Mouse (Mus musculus) A20 (cell line): ENCODE results near the gene Maf.

ENCODE experiments used
- DNase-seq: peaks from one replicate; pipeline ENCODE4 v3.0.0-alpha.2; 2011; ENCODE audit warnings: low read depth, low spot score

The Maf gene

DNA sequence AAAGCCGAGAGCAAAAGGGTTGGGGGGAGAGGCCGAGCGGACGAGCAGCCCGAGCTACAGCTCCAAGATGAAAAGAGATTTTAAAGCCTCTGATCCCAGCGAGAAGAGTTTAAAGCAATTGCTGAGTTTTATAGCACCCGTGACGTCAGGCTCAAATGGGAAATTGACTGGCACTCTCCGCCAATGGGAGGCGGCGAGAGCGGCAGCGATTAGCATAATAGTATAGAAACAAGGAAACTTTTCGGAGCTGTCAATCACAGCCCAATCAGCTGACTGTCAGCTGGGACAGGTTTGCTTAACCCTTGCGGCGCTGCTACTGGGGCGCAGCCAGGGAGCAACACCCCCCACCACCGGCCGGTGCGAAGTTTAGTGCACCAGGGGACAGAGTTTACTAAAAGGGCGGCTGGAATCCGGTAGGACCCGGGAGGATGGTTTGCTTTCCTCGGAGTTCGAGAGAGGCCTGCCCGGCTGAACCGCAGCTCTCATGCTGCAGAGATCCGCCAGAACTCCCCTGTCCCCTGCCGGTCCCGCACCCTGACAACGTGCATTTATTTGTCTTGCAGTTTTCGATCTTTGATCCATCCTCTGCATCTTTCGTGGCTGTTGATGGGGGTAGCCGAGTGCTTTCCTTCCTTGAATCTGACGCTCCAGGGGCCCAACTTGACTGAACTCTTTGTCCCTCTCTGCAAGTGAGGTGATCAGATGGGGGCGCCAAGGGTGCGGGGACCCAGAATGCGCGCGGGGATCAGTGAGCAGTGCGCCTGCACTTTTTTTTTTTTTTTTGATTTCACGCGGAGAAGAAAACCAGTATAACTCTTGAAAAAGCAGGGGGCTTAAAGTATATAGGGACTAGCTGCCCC lies at the start of gene Maf:
Maf (minus strand) TSS at position 64 of the 860 bp plus-strand sequence.
- DNase-seq, result no peak

DNA sequence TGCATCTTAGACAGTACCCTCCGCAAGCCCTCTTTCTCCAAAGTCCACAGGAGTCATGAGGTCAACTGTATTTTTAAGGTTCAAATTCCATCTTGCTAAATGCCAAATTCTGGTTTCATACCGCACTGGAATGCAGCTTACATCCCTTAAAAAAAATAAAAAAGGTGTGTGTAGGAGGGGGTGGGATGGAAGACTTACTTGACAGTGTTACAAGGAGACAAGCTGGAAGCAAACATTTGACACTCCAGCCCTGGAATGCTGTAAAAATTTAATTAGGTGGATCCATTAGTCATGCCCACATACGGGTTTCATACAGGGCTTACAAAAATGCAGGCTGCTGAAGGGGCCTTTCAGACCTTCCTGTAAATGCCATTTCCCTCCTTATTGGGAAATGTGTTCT lies 49.4 kb upstream of the Maf start:
- no peak for DNase-seq

GRCm38 (mm10) chr8:115756027-115756426 lies 48.4 kb upstream of the Maf start:
- no peak for DNase-seq

- no peak for DNase-seq
Measured at GRCm38 (mm10) chr8:115754694-115755093, 47.1 kb upstream of the Maf start.

- no peak for DNase-seq
Measured at GRCm38 (mm10) chr8:115753801-115754200, 46.2 kb upstream of the Maf start.

GRCm38 (mm10) chr8:115747426-115747825 lies 39.8 kb upstream of the Maf start:
- DNase-seq, result no peak

GRCm38 (mm10) chr8:115745648-115746047 lies 38.1 kb upstream of the Maf start:
- no peak for DNase-seq

GRCm38 (mm10) chr8:115743441-115743840 lies 35.8 kb upstream of the Maf start:
- no peak for DNase-seq

GRCm38 (mm10) chr8:115742646-115743045 lies 35.1 kb upstream of the Maf start:
- no peak for DNase-seq

GRCm38 (mm10) chr8:115741964-115742363 lies 34.4 kb upstream of the Maf start:
- no peak for DNase-seq

DNA sequence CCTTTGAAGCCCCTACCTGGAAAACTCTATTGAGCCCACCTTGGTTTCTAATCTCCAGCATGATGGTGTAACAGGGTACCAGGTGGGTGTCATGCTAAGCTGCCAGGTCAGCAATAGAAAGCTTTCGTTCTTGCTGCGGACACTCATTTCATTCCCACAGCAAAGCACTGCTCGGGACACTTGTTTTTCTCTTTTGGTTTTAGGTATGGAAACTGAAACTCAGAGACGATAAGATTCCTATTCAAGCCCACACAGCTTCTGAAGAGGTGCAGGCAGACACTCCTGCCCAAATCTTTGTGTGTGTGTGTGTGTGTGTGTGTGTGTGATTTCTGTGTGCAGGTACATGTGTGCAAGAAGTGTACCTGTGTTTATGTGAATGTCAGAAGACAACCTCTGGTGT lies 32.2 kb upstream of the Maf start:
- no peak for DNase-seq

DNA sequence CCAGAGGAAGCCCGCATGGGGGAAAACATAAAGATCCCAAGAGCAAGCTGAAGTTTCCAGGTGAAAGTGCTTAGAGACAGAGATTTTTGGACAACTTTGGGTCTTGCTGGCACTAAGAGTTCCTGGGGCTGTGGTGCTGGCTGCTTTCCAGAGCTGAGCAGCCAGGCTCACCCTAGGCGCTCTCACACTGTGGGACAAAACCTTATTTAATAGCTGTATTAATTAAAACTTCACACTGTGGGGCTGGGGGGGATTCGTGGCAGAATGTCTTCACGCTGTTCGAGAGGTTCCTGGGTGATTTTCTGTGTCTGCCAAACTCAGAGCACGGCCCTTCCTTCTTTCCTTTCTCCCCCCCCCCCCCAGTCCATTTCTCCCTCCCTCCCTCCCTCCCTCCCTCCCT lies 24.8 kb upstream of the Maf start:
- DNase-seq, result no peak

DNA sequence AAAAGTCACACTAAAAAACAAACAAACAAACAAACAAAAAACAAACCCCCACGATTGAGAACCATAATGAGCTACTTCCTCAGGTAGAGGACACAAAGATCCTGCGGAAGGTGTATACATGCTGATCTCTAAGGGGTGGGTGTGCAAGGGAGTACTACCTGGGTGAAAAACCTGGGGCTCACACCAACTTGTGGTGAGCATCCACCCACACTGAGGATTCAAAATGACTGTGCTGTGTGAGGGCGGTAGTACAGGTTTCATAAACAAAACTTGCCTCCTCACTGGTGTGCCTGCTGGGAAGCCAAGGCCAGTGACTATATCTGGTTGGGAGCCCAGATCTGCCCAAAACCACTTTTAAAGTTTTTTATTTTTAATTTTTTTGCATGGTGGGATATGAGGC lies 19.2 kb upstream of the Maf start:
- no peak for DNase-seq

DNA sequence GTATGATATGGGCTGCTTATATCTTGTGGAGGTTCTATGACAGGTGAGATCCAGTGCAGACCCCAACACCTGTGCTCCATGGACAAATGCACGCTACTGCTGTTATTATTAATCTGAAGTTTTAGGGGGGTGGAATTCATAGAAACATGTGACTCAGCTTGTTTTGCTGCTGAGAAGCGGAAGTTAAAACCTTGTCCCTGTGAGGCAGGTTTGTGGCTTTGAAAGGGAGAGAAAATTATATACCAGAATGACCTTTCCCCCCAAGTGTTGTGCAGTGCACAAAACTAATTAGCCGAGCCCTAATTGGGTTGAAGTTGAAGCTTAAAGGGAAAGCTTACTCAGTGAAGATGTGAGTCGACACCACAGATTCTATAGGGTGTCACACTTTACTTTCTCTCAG lies 18.6 kb upstream of the Maf start:
- DNase-seq, result no peak

DNA sequence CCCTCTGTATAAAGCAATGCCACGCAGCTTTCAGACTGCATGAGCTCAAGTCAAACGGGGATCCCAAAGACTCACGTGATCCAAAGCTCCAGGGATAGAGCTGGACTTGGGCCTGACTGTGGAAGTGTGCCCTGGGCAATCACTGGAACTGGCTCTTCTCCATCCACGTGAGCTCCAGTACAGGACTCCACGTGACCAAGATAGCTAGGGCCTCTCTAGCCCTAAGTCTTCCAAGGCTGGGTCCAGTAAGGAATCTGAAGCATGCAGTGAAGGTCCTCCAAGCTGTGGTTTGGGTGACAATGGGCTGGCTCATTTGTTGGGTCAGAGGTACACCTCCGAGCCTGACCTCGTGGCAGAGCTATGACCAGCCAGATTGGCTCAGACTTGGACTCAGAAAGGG lies 11.5 kb upstream of the Maf start:
- DNase-seq, result no peak

- no peak for DNase-seq
Measured at GRCm38 (mm10) chr8:115718621-115719020, 11.0 kb upstream of the Maf start.

DNA sequence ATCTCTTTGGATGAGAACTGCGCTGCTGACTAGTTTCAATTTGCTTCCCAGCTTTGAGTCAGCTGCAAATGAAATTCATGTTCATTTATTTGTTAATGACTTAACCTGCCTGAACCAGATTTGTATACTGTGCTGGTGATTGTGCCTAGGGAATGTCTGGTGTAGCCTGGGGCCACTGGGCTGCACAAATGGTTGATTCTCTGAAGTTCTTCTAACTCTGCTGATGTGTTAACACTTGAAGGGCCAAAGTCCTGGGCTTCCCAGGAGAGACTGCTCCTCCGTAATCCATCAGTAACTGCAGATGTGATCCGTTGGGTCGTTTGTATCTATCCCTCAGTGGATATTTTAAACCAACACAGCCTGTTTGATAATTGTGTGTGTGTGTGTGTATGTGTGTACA lies 7.7 kb upstream of the Maf start:
- DNase-seq, result no peak

- DNase-seq, result no peak
Measured at GRCm38 (mm10) chr8:115711106-115711505, 3.5 kb upstream of the Maf start.

- DNase-seq, result no peak
Measured at GRCm38 (mm10) chr8:115709931-115710330, 2.3 kb upstream of the Maf start.

DNA sequence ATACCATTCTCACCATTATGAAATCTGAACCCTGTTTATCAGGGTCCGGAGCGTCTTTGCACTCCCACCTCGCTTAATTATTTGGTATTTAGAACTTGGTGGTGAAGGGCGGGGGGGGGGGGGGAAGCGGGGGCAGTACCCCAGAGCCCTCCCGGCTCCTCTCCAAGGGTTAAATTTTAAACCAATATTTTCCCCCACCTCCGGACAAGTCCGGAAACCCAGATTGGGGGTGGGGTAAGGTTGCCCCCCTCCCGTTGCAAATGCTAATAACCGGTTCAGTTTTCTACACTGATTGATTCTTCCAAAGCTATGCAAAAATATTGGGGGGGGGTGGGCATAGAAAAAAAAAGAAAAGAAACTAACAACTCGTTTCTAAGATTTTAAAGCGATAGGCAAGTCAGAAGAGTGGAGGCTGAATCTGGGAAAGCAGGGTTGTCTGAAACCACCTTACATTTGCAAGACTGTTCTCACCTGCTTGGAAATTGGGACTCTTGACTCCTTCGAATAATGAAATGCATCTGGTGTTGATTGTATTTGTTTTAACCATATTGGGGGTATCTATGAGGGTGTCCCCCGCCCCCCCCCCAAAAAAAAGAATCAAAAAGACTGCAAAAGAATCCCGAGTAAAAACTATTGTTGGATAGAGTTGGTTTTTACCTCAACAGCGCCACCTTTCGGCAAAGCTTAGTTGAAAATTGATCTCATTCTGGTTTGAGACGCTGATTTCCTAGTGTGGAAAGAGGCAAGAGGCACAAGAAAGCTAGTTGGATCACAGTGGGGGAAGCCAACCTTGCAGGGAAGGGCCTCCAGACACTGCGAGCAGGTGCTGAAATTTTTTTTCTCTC lies 1.6 kb upstream of the Maf start:
- no peak for DNase-seq

DNA sequence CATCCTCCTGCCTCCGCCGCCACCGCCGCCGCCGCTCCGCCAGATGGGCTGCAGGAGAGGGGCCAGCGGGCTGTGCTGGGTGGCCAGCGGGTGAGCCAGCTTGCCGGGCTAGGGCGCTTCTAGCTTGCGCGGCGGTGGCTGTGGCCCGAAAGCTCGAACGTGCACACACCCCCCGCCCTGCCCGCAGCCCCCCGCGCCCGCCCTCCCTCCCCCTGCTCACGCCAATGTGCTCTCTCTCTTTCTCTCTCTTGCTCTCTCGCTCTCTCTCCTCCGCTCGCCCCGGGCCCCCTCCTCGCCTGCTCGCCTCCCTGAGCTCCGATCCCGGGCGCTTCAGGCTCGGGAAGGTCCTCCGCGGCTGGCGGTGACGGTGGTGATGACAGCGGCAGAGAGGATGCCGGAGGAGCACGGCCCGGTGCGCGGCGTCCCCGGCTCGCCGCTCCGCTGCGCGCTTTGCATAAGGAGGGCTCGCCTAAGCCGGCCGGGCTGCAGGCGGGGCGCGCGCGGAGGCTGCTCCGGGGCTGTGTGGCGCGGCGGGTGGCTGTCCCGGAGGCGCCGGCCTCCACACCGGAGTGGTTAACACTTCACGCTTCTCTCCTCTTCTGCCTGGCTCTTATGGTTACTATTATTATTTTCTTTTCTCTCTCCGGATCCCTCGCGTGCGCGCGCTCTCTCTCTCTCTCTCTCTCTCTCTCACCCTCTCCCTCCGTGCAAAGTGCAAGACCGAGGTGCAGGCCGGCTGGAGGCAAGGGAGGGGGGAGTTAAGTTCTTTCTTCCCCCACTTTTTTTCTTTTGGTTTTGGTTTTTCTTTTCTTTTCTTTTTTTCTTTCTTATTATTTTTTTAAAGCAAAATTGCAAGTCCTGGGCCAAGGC lies 498 bp downstream of the Maf start:
- no peak for DNase-seq

GRCm38 (mm10) chr8:115706411-115706860 lies 1.2 kb downstream of the Maf start:
- DNase-seq, result no peak
